Mouse (Mus musculus) central nervous system, embryonic 18 days (tissue): Measurements from ENCODE around the gene Tmem170b. TPM values are rescaled to one million over a fixed set of nuclear protein-coding genes. Genes with fewer than 3 reads are reported as not detected.

Experiments
- polyA plus RNA-seq: library from polyadenylated mRNA; depleted of rRNA; stranded (reverse); fragments of >200 nt; gene quantifications from 2 replicates; pipeline ENCODE4 v1.2.3, GENCODE M21; 2012; rRNA removed

Gene Tmem170b
- 18.1 TPM in 2 replicates for polyA plus RNA-seq

DNA sequence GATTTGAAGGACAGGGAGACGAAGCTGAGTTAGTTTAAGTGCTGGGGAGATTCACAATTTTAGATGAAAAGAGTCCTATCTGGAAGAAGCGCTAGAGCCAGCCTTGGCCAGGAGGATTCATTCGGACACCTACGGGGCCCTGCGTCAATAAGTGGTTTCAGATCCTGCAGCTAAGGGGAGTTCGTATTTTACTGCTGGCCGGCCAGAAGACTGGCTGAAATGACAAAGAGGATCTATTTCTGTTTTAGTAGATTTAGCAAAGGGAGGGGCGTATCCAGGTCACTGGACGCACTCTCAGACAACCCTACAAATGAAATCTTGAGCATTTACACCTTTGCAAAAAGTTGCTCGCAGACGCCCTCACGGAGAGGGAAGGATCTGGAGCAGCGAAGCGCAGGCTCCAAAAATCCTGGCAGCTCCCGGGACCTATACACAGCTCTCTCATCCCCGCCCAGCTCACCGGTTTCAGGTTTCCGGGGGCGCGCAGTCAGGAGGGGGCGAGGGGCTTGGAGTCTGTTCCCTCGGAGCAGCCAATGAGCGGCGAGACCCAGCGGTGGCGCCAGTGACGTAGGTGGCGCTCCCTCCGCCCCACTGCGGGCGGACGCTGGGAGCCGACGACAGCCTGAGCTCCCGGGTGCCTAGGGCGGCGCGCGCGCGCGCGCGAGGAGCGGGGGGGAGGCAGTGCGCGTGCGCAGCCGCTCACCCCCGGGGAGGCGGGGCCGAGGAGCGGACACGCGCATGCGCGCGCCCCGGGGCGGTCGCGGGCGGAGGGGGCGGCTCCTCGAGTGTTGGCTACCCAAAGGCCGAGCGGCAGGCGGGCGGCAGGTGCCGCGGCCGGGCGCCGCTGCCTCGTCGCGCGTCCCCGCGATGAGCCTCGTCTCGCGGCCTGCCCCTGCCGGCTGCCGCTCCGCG lies at the start of gene Tmem170b:
TSS of gene Tmem170b (plus strand) at position 809 of the 912 bp plus-strand sequence.

Other genes with a start within 250 kb of the Tmem170b start
- 12.0 and 12.5 TPM in 2 replicates for gene Nedd9, start 118.5 kb upstream of the Tmem170b start, polyA plus RNA-seq
- gene Adtrp, start 241.8 kb downstream of the Tmem170b start, polyA plus RNA-seq = 0.22 and 0.23 TPM in 2 replicates